Mouse (Mus musculus) hindbrain, embryonic 14.5 days (tissue): Measurements from ENCODE around the gene Arnt2. TPM values are rescaled to one million over a fixed set of nuclear protein-coding genes. Genes with fewer than 3 reads are reported as not detected.

Source experiments
- ATAC-seq: fragments of 200-750 bp; cut with Nextera tagmentation; 2 replicates; pipeline ENCODE4 v1.8.0; 2017; ENCODE audit warnings: moderate number of reproducible peaks, mild to moderate bottlenecking, moderate TSS enrichment, moderate library complexity; ENCODE audit not compliant: low FRiP score
- DNase-seq: peaks from one replicate; pipeline ENCODE4 v3.0.0-alpha.2; 2015; ENCODE audit warnings: low spot score
- H3K27ac ChIP-seq: fragments of 300-500 bp; sonication (generic); 2 replicates; pipeline ENCODE4 v1.5.1; 2014; ENCODE audit warnings: mild to moderate bottlenecking, moderate library complexity
- H3K27me3 ChIP-seq: fragments of 300-500 bp; sonication (generic); 2 replicates; pipeline ENCODE4 v1.6.1; 2014; ENCODE audit warnings: mild to moderate bottlenecking, low read length, mixed read lengths; ENCODE audit not compliant: control insufficient read depth, insufficient read depth
- H3K36me3 ChIP-seq: fragments of 300-500 bp; sonication (generic); replicated peaks from 2 replicates; pipeline ENCODE4 v1.6.1; 2014; ENCODE audit not compliant: control insufficient read depth, insufficient read depth
- H3K4me1 ChIP-seq: fragments of 300-500 bp; sonication (generic); replicated peaks from 2 replicates; pipeline ENCODE4 v1.6.1; 2014; ENCODE audit warnings: antibody characterized with exemption, low read length, mixed read lengths; ENCODE audit not compliant: control insufficient read depth, insufficient read depth
- H3K4me2 ChIP-seq: fragments of 300-500 bp; sonication (generic); replicated peaks from 2 replicates; pipeline ENCODE4 v1.6.1; 2014; ENCODE audit warnings: mild to moderate bottlenecking, moderate library complexity
- H3K4me3 ChIP-seq: fragments of 300-500 bp; sonication (generic); replicated peaks from 2 replicates; pipeline ENCODE4 v1.5.1; 2014; ENCODE audit warnings: mild to moderate bottlenecking, low read length
- H3K9ac ChIP-seq: fragments of 300-500 bp; sonication (generic); 2 replicates; pipeline ENCODE4 v1.6.1; 2014
- H3K9me3 ChIP-seq: fragments of 300-500 bp; sonication (generic); 2 replicates; pipeline ENCODE4 v1.6.1; 2016; ENCODE audit warnings: low read length; ENCODE audit not compliant: control insufficient read depth
- WGBS: fragments of 180-500 bp; shearing (Covaris S2); extraction: QIAGEN DNeasy Blood & Tissue Kit; methylation state at CpG from one replicate; pipeline ENCODE4 v1.1.7; 2014; 5-methylcytosine and 5-hydroxymethylcytosine counted together
- polyA plus RNA-seq: library from polyadenylated mRNA; unstranded; fragments of >200 nt; fragmentation: Nextera tagmentation; extraction: Ambion mirVana; gene quantifications from 2 replicates; pipeline ENCODE4 v1.2.1, GENCODE M21; 2014

Arnt2 gene
- polyA plus RNA-seq, 1 experiment from 2014 or later = 67.4 TPM

DNA sequence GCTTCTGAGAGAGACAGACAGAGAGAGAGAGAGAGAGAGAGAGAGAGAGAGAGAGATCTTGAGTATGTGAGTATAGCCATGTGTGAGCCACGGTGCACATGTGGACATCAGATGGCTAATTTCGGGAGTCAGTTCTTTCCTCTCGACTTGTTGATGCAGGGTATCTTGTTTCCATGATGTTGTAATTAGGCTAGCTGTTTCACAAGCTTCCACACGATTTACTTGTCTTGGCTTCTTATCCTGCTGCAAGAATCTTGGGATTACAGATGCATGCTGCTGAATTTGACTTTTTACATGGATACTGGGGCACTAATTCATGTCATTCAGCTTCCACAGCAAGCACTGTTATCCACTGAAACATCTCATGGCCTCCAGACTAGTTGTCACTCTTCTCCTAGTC is 178.6 kb downstream of the Arnt2 start:
- ATAC-seq = no peak

DNA sequence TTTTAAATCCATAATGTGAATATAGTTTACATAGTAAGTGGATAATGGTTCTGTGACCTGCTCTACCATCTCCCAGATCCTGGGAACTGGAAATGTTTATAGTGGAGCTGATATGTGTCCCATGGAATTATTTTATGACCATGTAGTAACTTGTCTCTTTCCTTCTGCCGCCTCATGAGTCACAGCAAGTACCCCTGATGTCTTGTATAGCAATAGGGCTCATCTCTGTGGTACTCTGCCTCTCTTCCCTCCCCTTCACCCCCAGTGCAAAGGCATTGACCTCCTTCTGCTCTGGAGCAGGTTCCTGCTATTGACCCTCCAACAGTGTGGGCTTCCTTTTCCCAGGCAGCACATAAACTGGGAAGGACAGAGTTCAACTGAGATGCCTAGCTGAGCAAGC is 182.3 kb downstream of the Arnt2 start:
- H3K9me3 ChIP-seq = no peaks in the 10 kb centered on the region
- 91% methylated on average over 1 of the region's 1 CpGs for WGBS

More for the DNA sequence above, 178.6 kb downstream of the Arnt2 start:
- no peak for DNase-seq
- H3K27ac ChIP-seq = no peak overlapping the region
- no peak overlapping the region for H3K9ac ChIP-seq
- no peak overlapping the region for H3K4me3 ChIP-seq
- H3K9me3 ChIP-seq = no peaks in the 10 kb centered on the region
- no peaks in the 10 kb centered on the region for H3K27me3 ChIP-seq
- no peaks in the 10 kb centered on the region for H3K36me3 ChIP-seq
- whole genome bisulfite sequencing = 87% methylated on average over 4 of the region's 4 CpGs
- no peaks in the 10 kb centered on the region for H3K4me1 ChIP-seq
- no peak overlapping the region for H3K4me2 ChIP-seq

DNA sequence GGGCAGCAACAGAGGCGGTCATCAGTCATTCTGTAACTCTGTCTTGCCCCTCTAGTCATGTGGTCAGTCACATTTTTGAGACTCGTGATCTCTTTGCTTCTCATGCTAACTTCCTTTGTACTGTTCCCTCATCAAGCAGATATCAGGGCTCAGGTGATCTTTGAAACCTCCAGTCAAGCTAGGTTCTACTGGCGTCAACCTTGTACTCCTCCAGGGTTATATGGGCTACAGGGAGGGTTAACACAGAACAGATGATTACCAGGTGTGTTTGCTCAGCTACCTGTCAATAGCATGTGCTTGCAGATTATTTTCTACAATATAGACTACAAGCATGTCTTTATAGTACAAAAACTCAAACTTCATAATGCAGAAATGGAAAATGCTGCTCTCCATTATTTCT is 183.1 kb downstream of the Arnt2 start:
- DNase-seq = no peak
- WGBS = 94% methylated on average over 3 of the region's 3 CpGs
- Histone ChIP-seq H3K9ac (no peak overlapping the region), H3K27me3 (no peaks in the 10 kb centered on the region), H3K4me2 (no peak overlapping the region), H3K4me3 (no peak overlapping the region), H3K27ac (no peak overlapping the region), H3K4me1 (no peaks in the 10 kb centered on the region), H3K36me3 (no peaks in the 10 kb centered on the region), H3K9me3 (no peaks in the 10 kb centered on the region)
- no peak for ATAC-seq

More for the DNA sequence above, 182.3 kb downstream of the Arnt2 start:
- Histone ChIP-seq H3K4me1 (no peaks in the 10 kb centered on the region), H3K27me3 (no peaks in the 10 kb centered on the region), H3K9ac (no peak overlapping the region), H3K4me3 (no peak overlapping the region), H3K27ac (no peak overlapping the region), H3K36me3 (no peaks in the 10 kb centered on the region), H3K4me2 (no peak overlapping the region)
- DNase-seq (no peak), ATAC-seq (no peak)

DNA sequence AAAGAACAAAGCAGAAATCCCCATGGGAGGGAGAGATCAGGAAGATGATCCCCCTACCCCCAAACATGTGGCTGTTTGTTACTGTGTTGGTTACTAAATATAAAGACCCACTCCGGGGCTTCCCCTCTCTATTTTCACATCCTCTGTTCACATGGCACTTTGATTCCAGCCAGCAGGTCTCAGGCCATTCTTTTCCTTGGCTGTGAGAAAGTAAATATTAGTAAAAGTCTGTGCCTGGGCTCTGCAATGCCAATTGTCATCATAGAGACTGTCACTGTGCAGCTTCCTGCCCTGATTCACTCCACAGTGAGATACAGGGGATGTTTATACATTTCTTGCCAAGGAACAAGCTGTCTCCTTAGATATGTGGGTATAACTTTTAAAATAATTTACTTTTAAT is 197.9 kb downstream of the Arnt2 start:
- H3K27me3 ChIP-seq = no peaks in the 10 kb centered on the region
- no peak overlapping the region for H3K4me3 ChIP-seq
- ATAC-seq = no peak
- 76% methylated on average over 1 of the region's 1 CpGs for WGBS
- no peak overlapping the region for H3K9ac ChIP-seq
- no peak overlapping the region for H3K27ac ChIP-seq
- H3K9me3 ChIP-seq = no peaks in the 10 kb centered on the region
- peaks cover 18% of the 10 kb centered on the region for H3K4me1 ChIP-seq
- no peak for DNase-seq
- no peak overlapping the region for H3K4me2 ChIP-seq
- no peaks in the 10 kb centered on the region for H3K36me3 ChIP-seq

DNA sequence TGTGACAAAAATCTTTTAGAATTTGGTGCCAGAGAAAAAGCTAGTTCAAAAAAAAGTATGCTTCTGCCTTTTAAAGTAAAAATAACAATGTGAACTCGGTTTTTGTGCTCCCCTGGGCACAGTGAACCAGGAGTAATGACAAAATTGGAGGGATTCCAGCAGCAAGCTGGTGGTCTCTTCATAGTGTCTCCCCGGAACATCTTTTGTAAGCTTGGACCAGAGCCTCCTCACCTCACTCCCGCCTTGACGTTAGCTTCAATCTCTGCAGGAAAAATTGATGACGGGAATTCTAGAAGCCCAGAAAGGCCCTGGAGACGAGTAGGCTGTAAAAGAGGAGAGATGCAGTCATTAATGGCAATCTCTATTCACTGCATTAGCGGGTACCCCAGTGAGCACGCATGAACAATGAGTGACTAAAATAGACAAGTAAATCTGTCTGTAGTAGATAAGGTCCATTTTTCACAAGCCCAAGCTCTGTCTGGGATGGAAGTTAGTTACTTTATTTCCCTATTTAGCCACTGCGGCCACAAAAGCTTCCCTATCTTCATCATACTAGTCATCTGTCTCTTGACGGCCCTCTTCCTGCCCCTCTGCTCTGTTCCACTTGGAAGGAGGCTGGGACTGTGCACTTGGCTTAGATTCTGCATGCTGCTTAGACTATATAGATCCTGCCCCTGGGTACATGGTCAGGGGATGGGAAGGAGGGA is 199.2 kb downstream of the Arnt2 start:
- 49% methylated on average over 10 of the region's 10 CpGs for WGBS
- H3K27ac ChIP-seq = peak overlapping the region; percentile 1; the same call in 1 of the 2 replicates
- no peak overlapping the region for H3K4me3 ChIP-seq
- peaks cover 18% of the 10 kb centered on the region for H3K4me1 ChIP-seq
- H3K36me3 ChIP-seq = no peaks in the 10 kb centered on the region
- no peak overlapping the region for H3K9ac ChIP-seq
- H3K9me3 ChIP-seq = no peaks in the 10 kb centered on the region
- H3K27me3 ChIP-seq = no peaks in the 10 kb centered on the region
- H3K4me2 ChIP-seq = no peak overlapping the region
- no peak for DNase-seq
- no peak; the same call in 1 of the 2 replicates for ATAC-seq

DNA sequence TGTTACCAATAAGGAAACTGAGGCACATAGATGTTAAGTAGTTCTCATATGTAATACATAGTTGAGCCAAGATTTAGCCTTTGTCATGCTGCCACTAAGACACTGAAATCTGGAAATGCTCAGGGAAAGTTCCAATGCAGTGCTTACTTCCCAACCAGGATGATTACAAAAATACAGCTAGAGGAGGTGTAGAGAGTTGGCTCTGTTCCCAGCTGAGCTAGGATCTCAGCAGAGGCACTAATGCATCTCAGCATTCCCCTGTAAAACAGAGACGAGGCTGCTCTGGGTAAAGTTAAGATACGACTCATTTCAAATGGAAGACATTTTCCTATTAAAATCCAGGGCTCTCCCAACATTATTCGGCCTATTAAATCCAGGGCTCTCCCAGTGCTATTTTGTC is 206.0 kb downstream of the Arnt2 start:
- ATAC-seq = no peak
- Histone ChIP-seq H3K9me3 (no peaks in the 10 kb centered on the region), H3K27me3 (no peaks in the 10 kb centered on the region), H3K9ac (no peak overlapping the region), H3K36me3 (no peaks in the 10 kb centered on the region), H3K4me1 (no peaks in the 10 kb centered on the region), H3K4me3 (no peak overlapping the region), H3K27ac (no peak overlapping the region), H3K4me2 (no peak overlapping the region)
- no peak for DNase-seq
- WGBS = 71% methylated on average over 3 of the region's 3 CpGs

DNA sequence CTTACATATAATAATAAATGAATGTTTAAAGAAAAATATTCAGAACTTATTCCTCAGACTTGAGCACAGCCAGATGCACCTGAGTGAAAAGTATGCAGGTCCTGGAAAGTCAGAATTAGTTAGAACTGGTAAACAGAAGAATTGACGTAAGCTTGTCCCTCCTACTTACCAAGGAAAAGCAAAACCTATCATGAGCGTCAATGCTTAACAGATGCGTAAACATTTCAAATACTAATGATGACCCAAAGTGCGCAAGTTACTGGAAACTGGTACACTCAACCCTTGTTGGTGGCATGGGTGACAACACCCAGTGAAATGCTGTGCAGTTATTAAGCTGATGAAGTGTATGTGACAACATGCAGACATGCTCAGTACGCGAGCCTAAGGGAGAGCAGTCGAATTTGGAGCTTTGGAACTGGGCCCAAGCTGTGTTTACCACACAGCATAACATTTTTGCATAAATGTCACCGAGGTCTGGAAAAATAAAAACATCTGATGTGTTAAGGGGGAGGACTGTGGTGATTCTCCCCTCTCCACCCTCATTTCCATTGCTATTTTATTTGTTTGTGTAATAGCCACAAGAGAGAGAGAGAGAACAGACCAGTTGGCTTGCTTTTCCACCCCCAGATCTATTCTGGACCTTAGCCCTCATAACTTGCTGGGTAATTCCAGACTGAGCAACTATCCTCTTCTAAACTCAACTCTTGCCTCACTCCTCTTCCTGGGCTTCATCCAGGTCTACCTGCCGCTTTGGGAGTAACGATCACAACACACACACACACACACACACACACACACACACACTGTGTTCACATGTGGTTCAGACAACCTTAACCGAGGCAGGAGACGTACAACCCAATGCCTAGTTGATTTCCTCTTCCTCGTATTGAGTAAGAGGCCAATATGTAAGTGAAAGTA is 208.6 kb downstream of the Arnt2 start:
- Histone ChIP-seq H3K36me3 (no peaks in the 10 kb centered on the region), H3K27ac (no peak overlapping the region), H3K9me3 (no peaks in the 10 kb centered on the region), H3K4me1 (no peaks in the 10 kb centered on the region), H3K4me3 (no peak overlapping the region), H3K4me2 (no peak overlapping the region), H3K9ac (no peak overlapping the region), H3K27me3 (no peaks in the 10 kb centered on the region)
- 93% methylated on average over 13 of the region's 13 CpGs for WGBS
- ATAC-seq = no peak
- no peak for DNase-seq

DNA sequence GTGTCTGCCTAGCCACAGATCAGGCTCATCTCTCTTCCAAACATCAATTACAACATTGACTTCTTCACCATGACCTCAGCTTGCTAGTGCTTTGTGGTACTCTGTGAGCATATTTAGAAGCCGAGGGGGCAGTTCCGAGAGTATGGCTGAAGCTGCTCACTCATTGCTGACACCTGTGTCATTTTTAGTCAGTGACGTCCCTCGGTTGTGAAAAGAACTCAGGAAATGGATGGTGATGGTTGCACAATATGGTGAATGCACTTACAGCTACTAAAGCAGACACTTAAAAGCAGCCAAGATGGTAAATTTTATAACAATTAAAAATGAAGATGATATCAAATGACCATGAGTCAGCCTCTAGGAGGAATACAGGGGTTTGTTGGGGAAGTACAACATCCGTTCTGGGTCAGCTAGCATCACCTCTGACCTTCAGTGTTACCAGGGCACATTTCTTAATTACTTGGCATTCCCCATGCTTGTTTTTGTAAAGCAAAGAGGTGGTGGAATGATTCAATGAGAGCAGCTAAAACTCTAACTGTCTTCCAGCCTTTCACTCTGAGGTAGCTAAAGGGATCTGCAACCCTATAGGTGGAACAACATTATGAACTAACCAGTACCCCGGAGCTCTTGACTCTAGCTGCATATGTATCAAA is 212.6 kb downstream of the Arnt2 start:
- H3K4me3 ChIP-seq = no peak overlapping the region
- 86% methylated on average over 6 of the region's 6 CpGs for WGBS
- DNase-seq = no peak
- H3K9ac ChIP-seq = no peak overlapping the region
- H3K36me3 ChIP-seq = no peaks in the 10 kb centered on the region
- H3K4me2 ChIP-seq = no peak overlapping the region
- ATAC-seq = no peak
- H3K9me3 ChIP-seq = no peaks in the 10 kb centered on the region
- H3K27ac ChIP-seq = no peak overlapping the region
- H3K4me1 ChIP-seq = no peaks in the 10 kb centered on the region
- no peaks in the 10 kb centered on the region for H3K27me3 ChIP-seq
